Mouse (Mus musculus) brain, embryonic 14.5 days (tissue): ENCODE measurements around the gene Cdon.

Source experiments
- CTCF ChIP-seq: fragments of 200-500 bp; IDR thresholded peaks from 2 replicates; pipeline ENCODE4 v1.5.1; 2012; ENCODE audit warnings: inconsistent platforms, mild to moderate bottlenecking, moderate library complexity, borderline replicate concordance; ENCODE audit not compliant: insufficient read depth, insufficient read length; ENCODE audit errors: extremely low read depth
- POLR2A ChIP-seq: fragments of 200-500 bp; IDR thresholded peaks from 2 replicates; pipeline ENCODE4 v1.6.1; 2012; ENCODE audit warnings: mild to moderate bottlenecking, inconsistent platforms, borderline replicate concordance; ENCODE audit not compliant: poor library complexity, insufficient read depth, insufficient read length, severe bottlenecking; ENCODE audit errors: extremely low read depth

DNA sequence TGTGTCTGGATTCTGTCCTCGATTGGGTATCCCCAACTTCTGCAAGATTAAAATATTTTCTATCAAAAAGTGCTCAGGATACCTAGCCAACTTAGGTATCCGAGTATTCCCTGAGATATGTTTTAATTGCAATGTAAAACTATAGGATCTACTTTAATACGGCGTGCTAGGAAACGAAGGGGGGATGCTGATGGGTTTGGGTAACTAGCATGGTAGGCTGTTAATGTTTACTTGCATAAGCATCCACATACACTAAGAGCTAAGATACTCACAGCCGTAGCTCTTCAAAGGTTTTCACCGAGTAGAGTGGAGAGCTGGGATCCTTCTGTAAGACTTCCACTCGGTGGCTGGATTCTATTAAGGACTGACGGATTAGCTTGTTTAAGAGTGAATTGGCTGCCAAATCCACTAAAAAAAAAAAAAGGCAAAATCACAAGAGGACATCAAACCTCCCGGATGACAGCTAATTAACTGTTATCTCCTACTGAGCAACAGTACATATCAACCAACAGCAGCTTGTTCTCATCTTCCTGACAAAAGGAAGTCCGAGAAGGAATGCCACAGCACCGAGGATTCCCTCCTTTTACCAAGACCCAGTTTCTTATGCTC is 135.7 kb downstream of the Cdon start:
- TF ChIP-seq POLR2A, result no peak
- TF ChIP-seq CTCF, result no peak
